ENCODE assay signal across 8 mouse cellular contexts in genomic region chr19:10940097-10940800, GRCm38 (mm10). TPM values are rescaled to one million over a fixed set of nuclear protein-coding genes. Genes with fewer than 3 reads are reported as not detected.
A peak's percentile ranks its signal among the peaks of the same experiment; 100 is the strongest.
DNase-seq lines count a peak whose midpoint lies in the region; ATAC-seq lines count a peak whose summit lies in the region.

No protein-coding gene starts in this region.

- H3K27me3 ChIP-seq in heart, embryonic 11.5 days (ENCODE audit: control insufficient read depth, insufficient read depth, low read length), result no peaks in the 10 kb centered on the region
- H3K27me3 ChIP-seq in kidney, embryonic 15.5 days, result no peaks in the 10 kb centered on the region
- no peaks in the 10 kb centered on the region for H3K27me3 ChIP-seq in liver, embryonic 11.5 days (replicated peaks; ENCODE audit: control insufficient read depth, insufficient read depth, low read length)
- no peaks in the 10 kb centered on the region for H3K27me3 ChIP-seq in stomach, embryonic 15.5 days (replicated peaks)

- peak; percentile 56; the same call in 1 of the 2 replicates for ATAC-seq in heart, embryonic 11.5 days (replicated peaks; ENCODE audit: insufficient number of reproducible peaks, low FRiP score, low TSS enrichment)
- peak; percentile 90 for ATAC-seq in kidney, embryonic 15.5 days (replicated peaks; ENCODE audit: low FRiP score)
- peak; percentile 81 for ATAC-seq in liver, embryonic 11.5 days (replicated peaks; ENCODE audit: low FRiP score)
- ATAC-seq in stomach, embryonic 15.5 days (ENCODE audit: insufficient read depth, low FRiP score, low read depth), result peak; percentile 81

- no peaks in the 10 kb centered on the region for H3K9me3 ChIP-seq in heart, embryonic 11.5 days (replicated peaks; ENCODE audit: control insufficient read depth, low read length)
- no peaks in the 10 kb centered on the region for H3K9me3 ChIP-seq in kidney, embryonic 15.5 days (replicated peaks)
- H3K9me3 ChIP-seq in liver, embryonic 11.5 days (ENCODE audit: control insufficient read depth, low read length), result peaks cover 3% of the 10 kb centered on the region; the same call in 1 of the 2 replicates
- H3K9me3 ChIP-seq in stomach, embryonic 15.5 days, result no peaks in the 10 kb centered on the region

- H3K4me3 ChIP-seq in heart, embryonic 11.5 days (ENCODE audit: low read depth, low read length), result peak overlapping the region; percentile 38
- peak overlapping the region; percentile 41 for H3K4me3 ChIP-seq in kidney, embryonic 15.5 days (replicated peaks)
- H3K4me3 ChIP-seq in liver, embryonic 11.5 days (ENCODE audit: low read depth, low read length), result peak overlapping the region; percentile 40
- peak overlapping the region; percentile 29 for H3K4me3 ChIP-seq in stomach, embryonic 15.5 days (replicated peaks)

- H3K4me2 ChIP-seq in heart, embryonic 11.5 days, result peak overlapping the region; percentile 83
- peak overlapping the region; percentile 87 for H3K4me2 ChIP-seq in kidney, embryonic 15.5 days
- peak overlapping the region; percentile 79 for H3K4me2 ChIP-seq in liver, embryonic 11.5 days
- H3K4me2 ChIP-seq in stomach, embryonic 15.5 days, result peak overlapping the region; percentile 70

- peaks cover 21% of the 10 kb centered on the region for H3K36me3 ChIP-seq in heart, embryonic 11.5 days (ENCODE audit: control insufficient read depth, insufficient read depth, low read length)
- H3K36me3 ChIP-seq in kidney, embryonic 15.5 days, result peaks cover 35% of the 10 kb centered on the region
- H3K36me3 ChIP-seq in liver, embryonic 11.5 days (ENCODE audit: control insufficient read depth, insufficient read depth, low read length), result peaks cover 16% of the 10 kb centered on the region
- H3K36me3 ChIP-seq in stomach, embryonic 15.5 days, result peaks cover 30% of the 10 kb centered on the region

- H3K4me1 ChIP-seq in heart, embryonic 11.5 days (ENCODE audit: control insufficient read depth, insufficient read depth, low read length), result peaks cover 15% of the 10 kb centered on the region; the same call in 1 of the 2 replicates
- peaks cover 13% of the 10 kb centered on the region for H3K4me1 ChIP-seq in kidney, embryonic 15.5 days
- peaks cover 26% of the 10 kb centered on the region for H3K4me1 ChIP-seq in liver, embryonic 11.5 days (replicated peaks; ENCODE audit: control insufficient read depth, insufficient read depth, low read length)
- H3K4me1 ChIP-seq in stomach, embryonic 15.5 days, result peaks cover 14% of the 10 kb centered on the region

- peak overlapping the region; percentile 56 for H3K9ac ChIP-seq in heart, embryonic 11.5 days (ENCODE audit: low read depth, low read length)
- H3K9ac ChIP-seq in kidney, embryonic 15.5 days, result peak overlapping the region; percentile 46
- H3K9ac ChIP-seq in liver, embryonic 11.5 days (ENCODE audit: low read depth, low read length), result peak overlapping the region; percentile 64
- no peak overlapping the region for H3K9ac ChIP-seq in stomach, embryonic 15.5 days

- 19% methylated on average over 37 of the region's 37 CpGs for WGBS in heart, embryonic 11.5 days (ENCODE audit: insufficient replicate concordance)
- WGBS in kidney, embryonic 15.5 days, result 18% methylated on average over 37 of the region's 37 CpGs
- WGBS in liver, embryonic 11.5 days, result 21% methylated on average over 37 of the region's 37 CpGs
- 20% methylated on average over 37 of the region's 37 CpGs for WGBS in stomach, embryonic 15.5 days

- H3K27ac ChIP-seq in heart, embryonic 11.5 days (ENCODE audit: low read depth, low read length), result no peak overlapping the region
- H3K27ac ChIP-seq in kidney, embryonic 15.5 days, result no peak overlapping the region
- no peak overlapping the region for H3K27ac ChIP-seq in liver, embryonic 11.5 days (ENCODE audit: low read depth, low read length)
- no peak overlapping the region for H3K27ac ChIP-seq in stomach, embryonic 15.5 days

- peak; percentile 37 to 61 for DNase-seq in heart, adult 18-20 months
- DNase-seq in heart, adult 8-10 months (ENCODE audit: low spot score), result no peak
- DNase-seq in embryo, embryonic 9.5 days (ENCODE audit: extremely low spot score), result peak; percentile 89
- DNase-seq in liver, embryonic 11.5 days (ENCODE audit: low spot score), result peak; percentile 83
- DNase-seq in natural killer cell, adult 2 months (ENCODE audit: low spot score in 2 of 2), result peak; percentile 39 to 55

RNA-seq across cellular contexts. Expression of gene Ptgdr2, which starts 3.3 kb away (rescaled TPM):
- not detected for total RNA-seq in heart, adult 18-20 months (2021)
- total RNA-seq in heart, adult 8-10 months (2022), result under 1 TPM in 1 of 4 experiments, not detected in 3; 0.19 TPM
- 0.27 TPM in 2 replicates for polyA plus RNA-seq in heart, embryonic 11.5 days (2014; fragmentation: Nextera tagmentation; extraction: Ambion mirVana)
- polyA plus RNA-seq in kidney, embryonic 15.5 days (2015; fragmentation: Nextera tagmentation; extraction: Ambion mirVana), result 0.08 and 0.09 TPM in 2 replicates
- polyA plus RNA-seq in liver, embryonic 11.5 days (2014; fragmentation: Nextera tagmentation; extraction: Ambion mirVana), result not detected in 2 replicates
- 0.08 TPM in 1 of 2 replicates, not detected in the other for polyA plus RNA-seq in stomach, embryonic 15.5 days (2015; fragmentation: Nextera tagmentation; extraction: Ambion mirVana)

RNA-seq across cellular contexts. Expression of gene Ccdc86, which starts 8.8 kb away (rescaled TPM):
- 1 to 10 TPM; 6.5 TPM for total RNA-seq in heart, adult 18-20 months (2021)
- 1 to 10 TPM; 5.6 to 7.3 (median 6.4) TPM for total RNA-seq in heart, adult 8-10 months (2022)
- 17.7 and 18.9 TPM in 2 replicates for polyA plus RNA-seq in heart, embryonic 11.5 days (2014; fragmentation: Nextera tagmentation; extraction: Ambion mirVana)
- polyA plus RNA-seq in kidney, embryonic 15.5 days (2015; fragmentation: Nextera tagmentation; extraction: Ambion mirVana), result 33.1 and 33.4 TPM in 2 replicates
- polyA plus RNA-seq in liver, embryonic 11.5 days (2014; fragmentation: Nextera tagmentation; extraction: Ambion mirVana), result 46.0 TPM in 2 replicates
- polyA plus RNA-seq in stomach, embryonic 15.5 days (2015; fragmentation: Nextera tagmentation; extraction: Ambion mirVana), result 26.1 and 27.9 TPM in 2 replicates

RNA-seq across cellular contexts. Expression of gene Zp1, which starts 19.8 kb away (rescaled TPM):
- total RNA-seq in heart, adult 18-20 months (2021), result not detected
- not detected for total RNA-seq in heart, adult 8-10 months (2022)
- polyA plus RNA-seq in heart, embryonic 11.5 days (2014; fragmentation: Nextera tagmentation; extraction: Ambion mirVana), result not detected in 2 replicates
- not detected in 2 replicates for polyA plus RNA-seq in kidney, embryonic 15.5 days (2015; fragmentation: Nextera tagmentation; extraction: Ambion mirVana)
- not detected in 2 replicates for polyA plus RNA-seq in liver, embryonic 11.5 days (2014; fragmentation: Nextera tagmentation; extraction: Ambion mirVana)
- not detected in 2 replicates for polyA plus RNA-seq in stomach, embryonic 15.5 days (2015; fragmentation: Nextera tagmentation; extraction: Ambion mirVana)

RNA-seq across cellular contexts. Expression of gene Ms4a10, which starts 34.2 kb away (rescaled TPM):
- total RNA-seq in heart, adult 18-20 months (2021), result not detected
- total RNA-seq in heart, adult 8-10 months (2022), result not detected
- polyA plus RNA-seq in heart, embryonic 11.5 days (2014; fragmentation: Nextera tagmentation; extraction: Ambion mirVana), result not detected in 2 replicates
- 0.31 TPM in 1 of 2 replicates, not detected in the other for polyA plus RNA-seq in kidney, embryonic 15.5 days (2015; fragmentation: Nextera tagmentation; extraction: Ambion mirVana)
- polyA plus RNA-seq in liver, embryonic 11.5 days (2014; fragmentation: Nextera tagmentation; extraction: Ambion mirVana), result not detected in 2 replicates
- polyA plus RNA-seq in stomach, embryonic 15.5 days (2015; fragmentation: Nextera tagmentation; extraction: Ambion mirVana), result 6.4 and 7.0 TPM in 2 replicates

RNA-seq across cellular contexts. Expression of gene Prpf19, which starts 45.2 kb away (rescaled TPM):
- 100 to 1,000 TPM; 237 to 251 TPM for total RNA-seq in heart, adult 18-20 months (2021)
- 100 to 1,000 TPM; 259 to 280 (median 264) TPM for total RNA-seq in heart, adult 8-10 months (2022)
- polyA plus RNA-seq in heart, embryonic 11.5 days (2014; fragmentation: Nextera tagmentation; extraction: Ambion mirVana), result 33.0 and 39.4 TPM in 2 replicates
- polyA plus RNA-seq in kidney, embryonic 15.5 days (2015; fragmentation: Nextera tagmentation; extraction: Ambion mirVana), result 48.1 and 49.4 TPM in 2 replicates
- polyA plus RNA-seq in liver, embryonic 11.5 days (2014; fragmentation: Nextera tagmentation; extraction: Ambion mirVana), result 45.7 and 46.8 TPM in 2 replicates
- polyA plus RNA-seq in stomach, embryonic 15.5 days (2015; fragmentation: Nextera tagmentation; extraction: Ambion mirVana), result 37.9 and 42.6 TPM in 2 replicates
